Mouse (Mus musculus): ENCODE measurements around the gene Olfr1290.

DNA sequence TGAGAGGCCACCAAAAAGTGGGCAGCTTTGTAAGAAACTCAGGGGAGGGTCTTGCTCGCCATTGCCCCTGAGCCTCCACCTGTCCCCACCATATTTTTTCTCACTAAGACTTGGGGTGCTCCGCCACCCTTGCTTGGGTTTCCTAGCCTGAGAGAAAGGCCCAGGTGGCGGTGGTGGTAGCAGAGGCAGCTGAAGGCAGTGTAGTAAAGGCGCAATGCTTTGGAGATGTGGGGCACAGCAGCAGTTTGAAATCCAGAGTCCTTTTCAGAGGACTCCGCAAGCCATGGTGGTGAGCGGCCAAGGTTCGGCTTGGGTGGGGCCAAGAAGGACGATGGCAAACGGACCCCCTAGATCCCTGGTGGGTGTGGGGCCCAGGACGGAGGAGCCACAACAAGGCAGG is 23.8 kb upstream of the Olfr1290 start:
- TF ChIP-seq GATA1 (IDR thresholded peaks at IDR 0.05; ENCODE audit: borderline replicate concordance, low read length) (no peak), FLI1 (IDR thresholded peaks at IDR 0.05; ENCODE audit: low read length) (no peak)
